Mouse (Mus musculus) hindbrain, embryonic 13.5 days (tissue): ENCODE results near the gene Lipt1. TPM values are rescaled to one million over a fixed set of nuclear protein-coding genes. Genes with fewer than 3 reads are reported as not detected.

ENCODE experiments used
- ATAC-seq: fragments of 200-750 bp; cut with Nextera tagmentation; 2 replicates; pipeline ENCODE4 v1.8.0; 2017; ENCODE audit warnings: moderate TSS enrichment; ENCODE audit not compliant: low FRiP score
- H3K27ac ChIP-seq: fragments of 300-500 bp; sonication (generic); 2 replicates; pipeline ENCODE4 v1.5.1; 2015; ENCODE audit warnings: inconsistent platforms, mild to moderate bottlenecking, moderate library complexity
- H3K27me3 ChIP-seq: fragments of 300-500 bp; sonication (generic); 2 replicates; pipeline ENCODE4 v1.6.1; 2015; ENCODE audit warnings: mild to moderate bottlenecking, inconsistent platforms
- H3K36me3 ChIP-seq: fragments of 300-500 bp; sonication (generic); 2 replicates; pipeline ENCODE4 v1.6.1; 2015; ENCODE audit warnings: mild to moderate bottlenecking, inconsistent platforms
- H3K4me1 ChIP-seq: fragments of 300-500 bp; sonication (generic); replicated peaks from 2 replicates; pipeline ENCODE4 v1.6.1; 2015; ENCODE audit warnings: inconsistent platforms
- H3K4me2 ChIP-seq: fragments of 300-500 bp; sonication (generic); 2 replicates; pipeline ENCODE4 v1.6.1; 2015; ENCODE audit warnings: inconsistent platforms, mild to moderate bottlenecking, moderate library complexity
- H3K4me3 ChIP-seq: fragments of 300-500 bp; sonication (generic); 2 replicates; pipeline ENCODE4 v1.5.1; 2015; ENCODE audit warnings: mild to moderate bottlenecking, inconsistent platforms
- H3K9ac ChIP-seq: fragments of 300-500 bp; sonication (generic); 2 replicates; pipeline ENCODE4 v1.6.1; 2015; ENCODE audit warnings: mild to moderate bottlenecking, inconsistent platforms
- H3K9me3 ChIP-seq: fragments of 300-500 bp; sonication (generic); 2 replicates; pipeline ENCODE4 v1.6.1; 2016; ENCODE audit warnings: inconsistent platforms
- WGBS: fragments of 180-500 bp; shearing (Covaris S2); methylation state at CpG from one replicate; pipeline ENCODE4 v1.1.7; 2015; 5-methylcytosine and 5-hydroxymethylcytosine counted together
- polyA plus RNA-seq: library from polyadenylated mRNA; unstranded; fragments of >200 nt; fragmentation: Nextera tagmentation; extraction: Ambion mirVana; gene quantifications from 2 replicates; pipeline ENCODE4 v1.2.1, GENCODE M21; 2015

Lipt1 gene
- polyA plus RNA-seq, 1 experiment from 2014 or later, result 7.6 TPM

DNA sequence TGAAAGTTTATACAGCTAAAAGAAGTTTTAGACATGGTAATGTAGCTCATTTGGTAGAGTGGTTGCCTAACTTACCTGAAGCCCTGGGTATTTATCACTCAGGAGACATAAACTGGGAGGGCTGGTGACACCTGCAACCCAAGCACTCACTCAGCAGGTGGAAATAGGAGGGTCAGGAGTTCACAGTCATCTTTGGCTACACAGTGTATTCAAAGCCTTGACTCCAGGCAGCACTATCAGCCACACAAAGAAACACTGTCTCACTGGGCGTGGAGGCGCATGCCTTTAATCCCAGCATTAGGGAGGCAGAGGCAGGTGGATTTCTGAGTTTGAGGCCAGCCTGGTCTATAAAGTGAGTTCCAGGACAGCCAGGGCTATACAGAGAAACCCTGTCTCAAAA lies 41.2 kb downstream of the Lipt1 start:
- no peak overlapping the region for H3K4me3 ChIP-seq
- ATAC-seq, result no peak
- H3K36me3 ChIP-seq, result no peaks in the 10 kb centered on the region
- no peaks in the 10 kb centered on the region for H3K4me1 ChIP-seq
- 85% methylated on average over 2 of the region's 2 CpGs for WGBS
- H3K27ac ChIP-seq, result no peak overlapping the region
- H3K9ac ChIP-seq, result no peak overlapping the region
- H3K4me2 ChIP-seq, result no peak overlapping the region
- no peaks in the 10 kb centered on the region for H3K9me3 ChIP-seq
- H3K27me3 ChIP-seq, result 0 out of 2 replicates have a peak, but pooled peaks cover 3% of the 10 kb centered on the region

GRCm38 (mm10) chr1:37916393-37916792 lies 44.9 kb downstream of the Lipt1 start, which contains the start of gene Lyg2:
Lyg2 (minus strand) TSS chr1:37916493.
- no peak within 1 kb of the TSS for H3K9ac ChIP-seq
- no peaks in the 10 kb centered on the region for H3K9me3 ChIP-seq
- H3K4me3 ChIP-seq, result no peak within 1 kb of the TSS
- ATAC-seq, result no peak
- no peaks in the 10 kb centered on the region for H3K4me1 ChIP-seq
- H3K4me2 ChIP-seq, result no peak within 1 kb of the TSS
- WGBS, result 83% methylated on average over 5 of the region's 5 CpGs
- no peaks in the 10 kb centered on the region for H3K36me3 ChIP-seq
- H3K27me3 ChIP-seq, result 0 out of 2 replicates have a peak, but pooled peaks cover 3% of the 10 kb centered on the region
- H3K27ac ChIP-seq, result no peak within 1 kb of the TSS

- Histone ChIP-seq H3K9me3 (no peaks in the 10 kb centered on the region), H3K27ac (no peak overlapping the region), H3K4me1 (no peaks in the 10 kb centered on the region), H3K4me3 (no peak overlapping the region), H3K4me2 (no peak overlapping the region), H3K27me3 (0 out of 2 replicates have a peak, but pooled peaks cover 3% of the 10 kb centered on the region), H3K36me3 (no peaks in the 10 kb centered on the region), H3K9ac (no peak overlapping the region)
- 84% methylated on average over 13 of the region's 13 CpGs for WGBS
- ATAC-seq, result no peak
Measured at GRCm38 (mm10) chr1:37917666-37918065, 46.1 kb downstream of the Lipt1 start.

DNA sequence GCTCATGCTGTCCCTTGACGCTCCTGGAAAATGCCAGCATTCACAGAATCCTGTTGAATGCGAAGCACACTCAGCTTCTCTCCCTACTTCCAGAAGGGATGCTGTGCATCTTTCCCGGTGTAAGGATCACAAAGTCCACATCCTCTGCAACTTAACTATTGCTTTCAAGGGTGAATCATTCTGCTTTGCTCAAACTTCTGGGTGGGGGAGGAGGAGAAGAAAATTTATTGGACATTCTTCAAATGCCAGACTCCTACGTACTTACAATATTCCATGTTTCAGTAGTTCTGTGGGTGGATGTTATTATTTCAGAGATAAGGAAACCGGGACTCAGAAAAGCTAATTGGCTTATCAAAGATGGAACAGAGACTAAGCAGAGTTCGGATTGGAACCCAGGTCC lies 46.6 kb downstream of the Lipt1 start:
- no peak overlapping the region for H3K4me2 ChIP-seq
- no peak overlapping the region for H3K27ac ChIP-seq
- H3K36me3 ChIP-seq, result no peaks in the 10 kb centered on the region
- no peak overlapping the region for H3K4me3 ChIP-seq
- H3K9ac ChIP-seq, result no peak overlapping the region
- no peaks in the 10 kb centered on the region for H3K9me3 ChIP-seq
- no peaks in the 10 kb centered on the region for H3K4me1 ChIP-seq
- 0 out of 2 replicates have a peak, but pooled peaks cover 3% of the 10 kb centered on the region for H3K27me3 ChIP-seq
- whole genome bisulfite sequencing, result 83% methylated on average over 6 of the region's 6 CpGs
- ATAC-seq, result no peak

DNA sequence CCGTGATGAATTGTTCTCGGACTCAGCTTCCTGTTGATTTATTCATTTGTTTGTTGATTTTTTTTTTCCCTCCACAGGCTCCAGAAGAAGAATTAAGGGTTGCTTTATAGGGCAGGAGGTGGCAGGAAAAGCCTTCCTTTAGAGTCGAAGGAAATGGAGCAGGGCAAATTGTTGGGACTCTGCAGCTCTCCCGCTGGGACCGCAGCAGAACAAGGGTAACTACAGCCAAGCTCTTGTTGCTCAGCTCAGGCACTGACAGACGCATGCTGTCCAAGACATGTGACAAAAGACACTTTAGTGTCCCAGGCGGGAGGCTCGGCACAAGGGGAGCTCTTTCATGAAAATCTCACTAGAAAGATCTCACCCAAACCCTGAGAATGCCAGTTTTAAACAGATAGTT lies 51.0 kb downstream of the Lipt1 start:
- Histone ChIP-seq H3K9me3 (no peaks in the 10 kb centered on the region), H3K36me3 (no peaks in the 10 kb centered on the region), H3K9ac (no peak overlapping the region), H3K4me1 (no peaks in the 10 kb centered on the region), H3K4me2 (no peak overlapping the region), H3K27me3 (no peaks in the 10 kb centered on the region), H3K27ac (no peak overlapping the region), H3K4me3 (no peak overlapping the region)
- ATAC-seq, result no peak
- 51% methylated on average over 8 of the region's 8 CpGs for WGBS

Other genes starting within 250 kb of the Lipt1 start
- 1.6 and 1.7 TPM in 2 replicates for gene 2010300C02Rik, start 151.7 kb upstream of the Lipt1 start, polyA plus RNA-seq
- gene Tsga10, start 5.3 kb upstream of the Lipt1 start, polyA plus RNA-seq, result 21.5 and 22.3 TPM in 2 replicates
- gene Mitd1, start 18.7 kb downstream of the Lipt1 start, polyA plus RNA-seq, result 18.3 and 19.3 TPM in 2 replicates
- 247 and 255 TPM in 2 replicates for gene Mrpl30, start 18.7 kb downstream of the Lipt1 start, polyA plus RNA-seq
- gene Lyg2, start 44.8 kb downstream of the Lipt1 start, polyA plus RNA-seq, result not detected in 2 replicates
- gene Lyg1, start 86.0 kb downstream of the Lipt1 start, polyA plus RNA-seq, result not detected in 2 replicates
- gene Txndc9, start 126.2 kb downstream of the Lipt1 start, polyA plus RNA-seq, result 166 and 180 TPM in 2 replicates
- gene Eif5b, start 126.3 kb downstream of the Lipt1 start, polyA plus RNA-seq, result 27.9 and 28.4 TPM in 2 replicates